Mouse (Mus musculus) megakaryocyte-erythroid progenitor cell, adult 5 weeks (primary cell): ENCODE data around the gene Pde12. TPM values are rescaled to one million over a fixed set of nuclear protein-coding genes. Genes with fewer than 3 reads are reported as not detected.

Experiments used
- polyA plus RNA-seq: library from polyadenylated mRNA; stranded (reverse); fragments of >175 nt; gene quantifications from 2 replicates; pipeline ENCODE4 v1.2.3, GENCODE M21; 2012

The Pde12 gene
- polyA plus RNA-seq: 10.2 and 10.6 TPM in 2 replicates

GRCm38 (mm10) chr14:26669292-26670073 lies at the start of gene Pde12:
TSS of gene Pde12 (minus strand) at chr14:26669883.

GRCm38 (mm10) chr14:26692974-26693373 lies 23.3 kb upstream of the Pde12 start, which contains the start of gene Dnah12:
TSS of gene Dnah12 (plus strand) at chr14:26693274.

GRCm38 (mm10) chr14:26637851-26638707 lies 31.6 kb downstream of the Pde12 start, which contains the start of gene Arf4:
TSS of gene Arf4 (plus strand) at chr14:26638074.

Other genes starting within 250 kb of the Pde12 start
- gene Slmap, start 135.0 kb downstream of the Pde12 start, polyA plus RNA-seq: 27.8 and 28.0 TPM in 2 replicates
- gene Dennd6a, start 96.0 kb downstream of the Pde12 start, polyA plus RNA-seq: 6.6 and 7.6 TPM in 2 replicates
- gene Arf4, start 31.8 kb downstream of the Pde12 start, polyA plus RNA-seq: 216 and 274 TPM in 2 replicates
- 0.02 and 0.03 TPM in 2 replicates for gene Dnah12, start 23.4 kb upstream of the Pde12 start, polyA plus RNA-seq
- not detected in 2 replicates for gene Asb14, start 224.7 kb upstream of the Pde12 start, polyA plus RNA-seq